Mouse (Mus musculus): ENCODE measurements around the gene Kif3c. TPM values are rescaled to one million over a fixed set of nuclear protein-coding genes. Genes with fewer than 3 reads are reported as not detected.

The Kif3c gene
- 1 to 10 TPM; 8.1 to 9.5 TPM for total RNA-seq (2021)
- long read RNA-seq, experiment 1, full-length matches to known transcripts: 11 of 15 reads
- long read RNA-seq, experiment 1, partial matches to known transcripts: 1 of 15 reads
- long read RNA-seq, experiment 1, other reads (novel, unspliced or antisense): 3 of 15 reads
- long read RNA-seq, experiment 2, full-length matches to known transcripts: 18 of 26 reads
- long read RNA-seq, experiment 2, partial matches to known transcripts: 1 of 26 reads
- long read RNA-seq, experiment 2, other reads (novel, unspliced or antisense): 7 of 26 reads

DNA sequence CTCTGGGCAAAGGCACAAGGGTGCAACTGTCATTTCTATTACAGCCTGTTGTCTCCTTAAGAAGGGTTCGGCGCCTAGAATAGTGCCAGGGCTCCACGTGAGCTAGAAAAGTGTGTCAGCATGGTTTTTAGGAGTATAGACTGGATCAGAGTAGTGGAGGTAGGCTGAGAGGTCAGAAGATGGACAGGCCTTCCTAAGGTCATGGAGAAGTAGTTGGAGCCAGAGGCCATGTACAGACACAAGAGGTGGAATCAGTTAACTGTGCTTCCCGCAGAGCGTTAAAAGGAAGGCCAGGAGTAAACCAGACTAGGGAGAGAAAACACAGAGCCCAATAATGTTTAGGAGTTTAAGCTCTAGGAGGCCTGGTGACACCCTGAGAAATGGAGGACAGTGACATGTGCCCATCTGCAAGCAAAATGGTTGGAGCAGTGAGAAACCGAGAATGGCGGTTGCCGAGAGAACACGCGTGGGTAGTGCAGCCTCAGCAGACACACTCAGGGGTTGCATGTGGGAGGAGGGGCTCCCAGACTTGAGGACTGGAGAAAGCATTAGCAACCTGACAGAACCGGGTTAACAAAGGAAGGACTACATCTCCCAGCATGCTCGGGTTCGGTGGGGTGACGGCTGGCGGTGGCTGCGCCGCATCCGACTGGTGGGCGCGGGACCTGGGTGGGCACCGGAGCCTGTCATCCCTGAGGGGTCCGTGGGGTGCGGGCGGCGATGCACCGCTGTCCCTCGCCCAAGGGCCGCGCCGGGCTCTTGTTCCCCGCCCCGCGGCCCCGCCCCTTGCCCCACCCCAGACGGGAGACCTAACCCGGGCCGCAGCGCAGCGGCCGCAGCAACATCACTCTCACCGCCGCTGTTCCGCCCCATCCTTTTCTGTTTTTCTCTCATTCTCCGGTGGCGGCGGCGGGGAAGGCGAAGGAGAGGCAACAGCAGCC is at the start of gene Kif3c:
Gene Kif3c, plus strand, starts transcription at position 625 of the 941 bp plus-strand sequence.
- DNase-seq: peak; percentile 60
- intact Hi-C loops (cut with DNase I; ENCODE audit: low total_unique reads): loop anchor here (10.0 kb wide), 1 partner anchor 130 kb away; no protein-coding TSS in a partner anchor

DNA sequence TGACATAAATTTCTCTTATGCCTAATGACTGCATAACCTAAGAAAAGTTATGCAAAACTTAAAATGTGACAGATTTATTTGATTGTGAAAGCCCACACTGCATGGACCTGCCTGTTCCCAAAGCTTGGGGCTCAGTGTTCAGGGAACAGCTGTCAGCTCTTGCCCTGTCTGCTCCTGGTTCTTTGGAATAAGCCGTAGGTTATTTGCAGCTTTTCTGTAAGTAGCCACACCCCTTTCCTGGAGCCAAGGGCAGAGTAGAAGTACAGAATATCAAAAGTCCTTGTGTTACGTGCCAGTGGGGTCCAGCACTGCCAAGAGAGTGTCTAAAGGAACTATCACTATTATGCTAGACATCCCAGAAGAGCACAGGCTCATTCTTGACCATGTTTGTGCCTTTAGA is 48.8 kb upstream of the Kif3c start:
- intact Hi-C loops (cut with DNase I; ENCODE audit: low total_unique reads): no loop called here
- DNase-seq: peak; percentile 49

DNA sequence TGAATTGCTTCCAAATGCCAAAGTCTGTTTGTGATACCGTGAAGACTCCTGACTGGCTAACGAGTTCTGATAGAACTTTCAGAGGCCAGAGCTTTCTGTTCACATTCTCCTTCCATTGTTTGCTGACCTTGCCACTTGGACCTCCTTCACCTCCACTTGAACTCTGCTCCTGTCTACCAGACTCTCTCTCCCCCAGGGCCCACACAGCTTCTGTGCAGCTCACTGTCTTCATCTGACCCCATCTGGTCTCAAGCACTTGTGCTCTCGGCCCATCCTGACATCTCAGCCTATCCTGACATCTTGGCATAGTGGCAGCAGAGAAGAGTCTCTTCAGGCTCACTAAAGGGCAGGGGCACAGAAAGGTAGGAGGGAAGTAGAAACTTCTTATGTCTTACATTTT is 48.0 kb upstream of the Kif3c start:
- intact Hi-C loops (cut with DNase I; ENCODE audit: low total_unique reads): no loop called here
- no peak for DNase-seq

DNA sequence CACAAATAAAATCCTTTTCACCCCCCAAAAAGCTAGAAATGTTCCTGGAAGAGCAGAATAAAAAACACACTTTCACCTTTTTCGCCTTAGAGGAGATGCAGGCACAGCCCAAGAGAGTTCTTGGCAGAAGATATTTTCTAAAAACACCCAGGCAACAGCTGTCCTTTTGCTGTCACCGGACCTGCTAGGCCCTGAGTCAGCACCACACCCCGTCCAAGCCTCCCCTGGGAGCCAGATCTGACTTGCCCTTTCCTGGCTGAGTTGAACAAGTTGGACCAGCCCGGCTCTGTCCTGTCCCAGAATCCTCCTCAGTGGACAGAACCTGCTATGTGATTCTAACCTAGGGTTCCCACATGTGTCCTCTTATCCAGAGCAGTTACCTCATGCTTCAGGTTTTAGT is 45.6 kb upstream of the Kif3c start:
- intact Hi-C loops (cut with DNase I; ENCODE audit: low total_unique reads): no loop called here
- DNase-seq: peak; percentile 85

DNA sequence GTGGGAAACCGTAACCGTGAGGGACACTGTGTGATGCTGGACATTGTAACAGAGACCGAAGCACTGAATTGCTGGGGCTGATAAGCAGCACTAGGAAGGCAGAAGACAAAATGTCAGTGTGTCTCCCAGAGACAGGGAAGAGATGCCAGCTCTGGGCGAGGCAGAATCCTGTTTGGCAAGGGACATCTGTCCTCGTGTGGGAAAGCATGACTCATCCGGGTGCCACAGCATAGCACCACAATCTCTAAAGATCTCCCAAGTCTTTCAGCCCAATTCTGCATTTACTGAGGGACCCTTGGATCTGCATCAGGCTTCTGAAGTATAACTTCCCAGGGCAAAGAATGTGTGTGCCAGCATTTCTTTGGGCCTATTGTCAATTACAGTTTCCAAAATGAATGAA is 41.7 kb upstream of the Kif3c start:
- peak; percentile 55 for DNase-seq
- intact Hi-C loops (cut with DNase I; ENCODE audit: low total_unique reads): no loop called here

DNA sequence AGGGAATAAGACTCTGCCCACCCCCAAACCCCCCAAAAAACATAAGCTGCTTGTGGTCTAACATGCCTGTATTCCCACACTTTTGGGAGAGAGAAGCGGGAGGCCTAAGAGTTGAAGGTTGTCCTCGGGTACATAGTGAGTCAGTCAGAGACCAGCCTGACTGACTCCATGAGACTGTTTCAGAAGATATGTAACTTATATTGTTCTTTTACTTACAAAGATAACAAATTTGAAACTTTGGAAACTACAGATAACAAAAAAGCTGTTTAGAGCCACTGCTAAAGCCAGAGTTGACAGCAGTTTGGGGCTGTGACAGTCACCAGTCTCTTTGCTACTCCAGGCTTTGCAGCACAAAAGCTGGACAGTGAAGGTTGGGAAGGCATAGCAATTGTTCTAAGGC is 39.7 kb upstream of the Kif3c start:
- no peak for DNase-seq

DNA sequence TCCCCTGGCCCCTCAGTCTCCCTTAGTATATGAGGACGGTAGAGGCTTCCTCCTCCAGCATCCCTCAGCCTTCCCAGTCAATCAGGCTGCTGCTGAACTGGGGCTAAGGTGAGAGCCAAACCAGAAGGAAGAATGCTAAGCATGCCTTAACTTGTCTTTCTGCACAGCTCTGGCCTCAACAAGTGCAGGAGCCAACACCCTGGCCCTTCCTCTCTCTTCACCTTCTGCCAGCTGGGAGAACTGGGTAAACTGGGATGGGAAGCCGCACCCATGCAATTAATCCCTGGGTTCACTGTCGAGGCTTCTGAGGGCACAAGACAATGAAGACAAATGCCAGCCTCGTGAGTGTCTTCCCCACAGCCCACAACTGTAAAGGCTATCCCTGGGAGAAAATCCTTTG is 35.3 kb upstream of the Kif3c start:
- intact Hi-C loops (cut with DNase I; ENCODE audit: low total_unique reads): no loop called here
- no peak for DNase-seq

More for the DNA sequence above, 39.7 kb upstream of the Kif3c start:
- intact Hi-C loops (cut with DNase I; ENCODE audit: low total_unique reads): no loop called here

DNA sequence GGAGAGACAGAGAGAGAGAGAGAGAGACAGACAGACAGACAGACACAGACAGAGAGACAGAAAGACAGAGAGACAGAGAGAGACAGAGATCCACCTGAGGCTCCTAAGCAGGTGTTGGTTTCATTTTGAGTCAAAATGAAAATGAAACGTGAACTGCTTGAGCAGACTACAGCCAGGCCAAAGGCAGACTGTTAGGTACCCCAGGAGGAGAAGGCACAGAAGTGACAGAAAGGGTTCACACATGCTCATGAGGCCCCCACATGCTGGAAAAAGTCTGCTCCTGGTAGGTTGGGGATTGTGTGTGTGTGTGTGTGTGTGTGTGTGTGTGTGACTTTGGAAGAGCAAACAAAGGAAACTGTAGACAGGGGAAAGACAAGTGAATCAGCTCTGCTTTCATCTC is 26.0 kb upstream of the Kif3c start:
- no peak for DNase-seq
- intact Hi-C loops (cut with DNase I; ENCODE audit: low total_unique reads): no loop called here

DNA sequence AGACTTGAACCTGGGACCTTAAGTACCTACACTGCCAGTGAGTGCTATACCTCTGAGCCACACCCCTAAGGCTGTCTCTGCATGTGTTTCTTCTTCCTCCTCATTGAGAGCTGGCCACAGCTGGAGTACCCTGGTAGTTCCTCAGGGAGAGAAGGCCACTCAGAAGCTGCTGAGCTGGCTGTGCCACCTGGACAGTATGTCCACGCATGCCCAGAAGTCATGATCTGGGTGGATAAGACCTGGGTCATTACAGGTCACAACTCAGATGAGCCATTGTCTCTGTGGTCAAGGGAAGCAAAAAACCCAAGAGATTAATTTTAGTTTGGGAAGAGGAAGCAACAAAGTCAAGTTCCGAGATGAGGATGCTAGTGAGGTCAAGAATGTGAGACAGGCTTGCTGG is 20.8 kb upstream of the Kif3c start:
- no peak for DNase-seq
- intact Hi-C loops (cut with DNase I; ENCODE audit: low total_unique reads): no loop called here

DNA sequence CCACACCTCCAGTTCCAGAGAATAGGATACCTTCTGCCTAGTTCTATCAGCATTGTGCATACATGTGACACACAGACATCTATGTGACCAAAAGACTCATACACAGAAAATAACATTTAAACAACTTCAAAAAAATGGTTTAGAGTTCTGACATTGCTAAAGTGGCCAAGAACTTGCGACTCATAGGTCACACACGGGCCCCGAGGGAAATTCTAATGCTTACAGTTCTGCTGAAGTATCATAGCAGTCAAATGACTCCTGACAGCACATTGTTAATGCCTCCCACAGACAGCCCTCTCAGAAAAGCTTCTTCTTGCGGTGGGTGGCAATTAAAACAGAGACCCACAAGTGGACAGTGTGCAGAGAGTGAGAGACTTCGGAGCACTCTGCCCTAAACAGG is 19.9 kb upstream of the Kif3c start:
- intact Hi-C loops (cut with DNase I; ENCODE audit: low total_unique reads): no loop called here
- DNase-seq: no peak

DNA sequence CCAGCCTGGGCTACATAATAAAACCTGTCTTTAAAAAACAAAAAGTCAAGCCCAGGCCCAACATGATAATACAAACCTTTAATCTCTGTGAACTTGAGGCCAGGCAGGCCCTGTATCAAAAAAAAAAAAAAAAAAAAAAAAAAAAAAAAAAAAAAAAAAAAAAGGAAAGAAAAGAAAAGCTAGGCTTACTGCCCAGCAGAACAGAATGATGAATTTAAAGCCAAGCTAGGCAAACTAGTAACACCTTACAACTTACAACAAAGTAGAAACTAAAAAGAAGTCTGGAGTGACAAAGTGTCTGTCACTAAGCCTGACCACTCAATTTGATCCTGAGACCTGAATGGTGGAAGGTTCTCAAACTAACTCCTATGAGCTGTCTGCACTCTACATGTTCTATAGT is 17.2 kb upstream of the Kif3c start:
- DNase-seq: no peak
- intact Hi-C loops (cut with DNase I; ENCODE audit: low total_unique reads): no loop called here

DNA sequence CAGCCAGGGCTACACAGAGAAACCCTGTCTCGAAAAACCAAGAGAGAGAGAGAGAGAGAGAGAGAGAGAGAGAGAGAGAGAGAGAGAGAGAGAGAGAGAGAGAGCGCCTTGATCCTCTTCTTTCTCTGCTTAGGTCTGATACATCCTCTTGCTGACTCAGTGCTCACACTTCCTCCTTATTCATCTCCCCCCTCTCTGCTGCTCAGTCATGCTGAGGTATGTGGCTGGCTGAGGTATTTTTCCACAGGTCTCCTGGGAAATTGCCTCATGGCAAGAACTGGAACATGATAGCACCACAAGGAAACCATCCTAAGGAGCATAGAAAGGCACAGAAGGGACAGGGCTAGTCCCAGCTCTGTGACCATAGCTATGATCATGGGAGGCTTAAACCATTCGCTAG is 15.5 kb upstream of the Kif3c start:
- DNase-seq: no peak

DNA sequence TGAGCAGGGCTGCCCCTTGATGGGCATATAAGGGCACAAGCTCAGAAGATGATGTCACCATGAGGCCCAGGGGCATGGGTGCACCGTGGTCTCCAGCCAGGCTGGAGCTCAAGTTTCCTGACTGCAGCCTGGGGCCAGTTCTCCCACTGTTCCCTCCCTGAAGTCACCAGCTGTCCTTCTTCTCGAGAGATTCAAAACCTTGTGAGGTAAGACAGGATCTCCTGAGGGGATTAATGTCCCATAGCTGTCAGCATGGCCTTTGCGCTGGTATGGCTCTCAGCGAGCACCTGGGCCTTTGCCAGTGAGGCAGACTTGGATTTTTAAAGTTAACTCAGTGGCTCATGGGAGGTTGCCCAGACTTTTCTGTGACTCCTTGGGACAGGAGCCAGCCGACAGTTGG is 14.8 kb upstream of the Kif3c start:
- peak; percentile 55 for DNase-seq
- intact Hi-C loops (cut with DNase I; ENCODE audit: low total_unique reads): no loop called here

More for the DNA sequence above, 15.5 kb upstream of the Kif3c start:
- intact Hi-C loops (cut with DNase I; ENCODE audit: low total_unique reads): no loop called here

DNA sequence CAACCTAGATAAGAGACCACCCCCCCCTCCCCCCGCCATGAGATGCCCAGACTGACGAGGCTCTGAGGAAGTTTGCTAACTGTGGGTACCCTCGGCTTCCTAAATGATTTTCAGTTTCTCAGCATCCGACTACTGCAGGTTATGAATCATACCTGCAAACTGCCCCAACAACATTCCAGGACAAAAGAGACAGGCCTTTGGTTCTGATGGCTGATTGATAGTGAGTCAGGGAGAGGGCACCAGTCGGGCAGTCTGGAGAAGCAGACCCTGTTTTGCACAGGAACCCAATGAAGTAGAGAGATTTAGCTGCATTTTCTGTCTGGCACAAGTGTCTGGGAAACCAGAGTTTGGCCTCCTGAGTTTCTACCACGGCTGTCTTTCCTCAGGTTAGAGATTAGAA is 12.7 kb upstream of the Kif3c start:
- DNase-seq: no peak

DNA sequence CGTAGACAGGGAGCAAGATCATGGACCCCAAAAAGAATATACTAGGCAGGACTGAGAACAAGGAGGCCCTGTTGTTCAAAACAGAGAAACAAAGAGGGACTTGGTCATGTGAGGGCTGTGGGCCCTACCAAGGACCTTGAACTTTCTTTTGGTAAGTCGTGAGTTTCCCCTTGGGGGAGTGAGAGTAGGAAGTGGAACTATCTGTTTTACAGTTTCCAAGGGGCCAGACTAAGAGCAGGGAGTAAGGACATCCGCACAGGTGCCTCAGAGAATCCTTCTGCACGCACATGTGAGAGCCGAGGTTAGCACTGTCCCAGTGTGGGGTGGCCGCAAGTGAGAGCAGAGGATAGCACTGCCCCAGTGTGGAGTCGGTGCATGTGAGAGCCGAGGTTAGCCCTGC is 9.9 kb upstream of the Kif3c start:
- intact Hi-C loops (cut with DNase I; ENCODE audit: low total_unique reads): no loop called here
- no peak for DNase-seq

More for the DNA sequence above, 12.7 kb upstream of the Kif3c start:
- intact Hi-C loops (cut with DNase I; ENCODE audit: low total_unique reads): no loop called here

DNA sequence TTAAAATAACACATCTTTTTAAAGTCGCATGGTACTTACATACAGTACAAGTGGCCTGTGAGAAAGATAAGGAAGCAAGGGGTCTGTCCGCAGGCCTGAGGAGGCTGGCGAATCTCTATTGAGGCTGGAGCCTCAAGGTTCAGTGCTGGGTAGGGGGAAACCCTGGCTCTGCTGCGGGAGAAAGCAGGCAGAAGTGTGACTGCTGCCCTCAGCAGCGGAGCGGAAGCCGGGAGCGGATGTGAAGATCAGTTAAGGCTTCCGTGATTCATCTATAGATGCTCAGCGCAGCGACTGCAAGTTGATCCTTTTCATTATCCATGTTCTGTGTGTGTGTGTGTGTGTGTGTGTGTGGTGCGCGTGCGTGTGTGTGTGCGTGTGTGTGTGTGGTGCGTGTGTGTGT is 8.1 kb upstream of the Kif3c start:
- intact Hi-C loops (cut with DNase I; ENCODE audit: low total_unique reads): no loop called here

DNA sequence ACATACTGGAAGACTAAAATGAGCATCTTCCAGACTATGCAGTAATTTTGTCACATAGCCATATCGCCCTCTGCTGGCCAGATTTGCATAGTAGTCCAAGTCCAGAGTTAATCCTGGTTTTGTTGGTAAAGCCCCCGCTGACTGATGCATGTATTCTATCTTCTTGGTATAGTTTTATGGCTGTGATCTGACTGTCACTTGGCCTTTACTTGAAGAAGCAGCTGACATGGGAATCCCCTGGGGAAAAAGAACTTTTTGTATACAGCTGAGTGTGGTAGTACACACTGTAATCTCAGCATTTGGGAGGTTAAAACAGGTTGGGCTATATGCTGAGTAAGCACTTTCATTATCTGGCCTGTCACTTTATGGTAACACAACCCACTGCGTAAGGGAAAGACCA is 5.6 kb upstream of the Kif3c start:
- intact Hi-C loops (cut with DNase I; ENCODE audit: low total_unique reads): no loop called here
- peak; percentile 74 for DNase-seq

More for the DNA sequence above, 8.1 kb upstream of the Kif3c start:
- no peak for DNase-seq

DNA sequence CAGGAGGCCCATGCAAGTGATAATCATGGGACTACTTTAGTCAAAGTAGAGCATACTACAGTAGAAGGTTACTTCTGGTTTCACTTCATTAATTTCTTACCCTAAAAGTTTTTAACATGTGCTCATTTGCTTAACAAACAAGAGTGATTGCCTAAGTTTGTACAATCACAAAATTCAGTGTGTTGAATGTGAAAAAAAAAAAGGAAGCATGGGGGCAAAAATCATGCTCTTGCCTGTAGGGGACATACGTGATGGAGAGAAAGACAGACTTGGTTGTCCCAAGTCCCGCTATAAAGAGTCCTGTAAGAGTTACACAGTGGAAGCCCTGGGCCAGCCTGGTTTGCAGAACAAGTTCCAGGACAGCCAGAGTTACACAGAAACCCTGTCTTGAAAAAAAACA is 4.9 kb upstream of the Kif3c start:
- DNase-seq: no peak
- intact Hi-C loops (cut with DNase I; ENCODE audit: low total_unique reads): loop anchor here (10.0 kb wide), 1 partner anchor 125 kb away; no protein-coding TSS in a partner anchor

DNA sequence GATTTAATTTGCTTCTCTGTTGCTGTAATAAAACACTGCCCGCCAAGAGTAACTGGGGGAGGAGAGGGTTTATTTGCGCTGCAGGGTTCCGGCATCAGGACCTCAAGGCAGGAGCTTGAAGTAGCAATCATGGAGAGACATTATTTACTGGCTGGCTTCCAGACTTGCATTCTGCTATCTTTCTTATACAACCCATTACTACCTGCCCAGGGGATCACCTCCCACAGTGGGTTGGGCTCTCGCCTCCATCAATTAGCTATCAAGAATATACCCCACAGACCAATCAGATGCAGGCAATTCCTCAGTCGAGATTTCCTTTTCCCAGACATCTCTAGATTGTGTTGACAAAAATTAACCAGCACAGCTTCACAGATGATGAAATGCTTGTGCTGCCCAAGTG is 856 bp upstream of the Kif3c start:
- no peak for DNase-seq
- intact Hi-C loops (cut with DNase I; ENCODE audit: low total_unique reads): loop anchor here (10.0 kb wide), 1 partner anchor 129 kb away; no protein-coding TSS in a partner anchor

DNA sequence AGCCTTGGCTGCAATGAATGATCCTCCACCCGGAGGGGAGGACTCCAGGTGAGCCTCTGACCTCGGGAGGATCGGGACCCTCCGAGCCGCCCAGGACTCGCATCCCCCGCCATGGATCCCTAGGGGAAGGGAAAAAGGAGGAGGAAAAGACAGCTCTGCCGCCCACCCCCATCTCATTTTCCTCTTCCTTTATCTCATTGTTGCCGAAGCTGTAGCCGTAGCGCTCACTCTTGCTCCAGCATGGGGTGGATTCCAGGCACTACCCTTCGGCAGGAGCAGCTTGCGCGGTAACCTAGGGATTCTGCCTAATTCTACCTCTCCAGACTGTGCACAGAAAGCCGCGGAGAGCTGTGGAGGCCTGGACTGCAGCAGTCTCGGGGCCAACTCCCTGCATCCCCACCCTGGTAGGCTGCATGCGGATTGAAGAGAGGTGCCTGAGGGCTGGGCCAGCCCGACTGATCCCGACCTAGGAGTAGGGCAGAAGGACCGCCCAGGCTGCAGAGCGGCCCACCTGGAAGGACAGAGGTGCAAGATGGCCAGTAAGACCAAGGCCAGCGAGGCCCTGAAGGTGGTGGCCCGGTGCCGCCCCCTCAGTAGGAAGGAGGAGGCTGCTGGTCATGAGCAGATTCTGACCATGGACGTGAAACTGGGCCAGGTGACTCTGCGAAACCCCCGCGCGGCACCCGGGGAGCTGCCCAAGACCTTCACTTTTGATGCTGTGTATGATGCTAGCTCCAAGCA is 687 bp downstream of the Kif3c start:
- no peak for DNase-seq
- intact Hi-C loops (cut with DNase I; ENCODE audit: low total_unique reads): loop anchor here (10.0 kb wide), 1 partner anchor 131 kb away; no protein-coding TSS in a partner anchor

Data from gastrocnemius, postnatal 14 days (tissue).